Mouse (Mus musculus) heart, adult 18-20 months (tissue): Measurements from ENCODE around the gene B430305J03Rik. TPM values are rescaled to one million over a fixed set of nuclear protein-coding genes. Genes with fewer than 3 reads are reported as not detected.

Experiments used
- DNase-seq, 2 experiments: peaks; one replicate each; pipeline ENCODE4 v3.0.0; 2021 to 2022; ENCODE audit warnings: mixed read lengths in 1 of 2
- long read RNA-seq, 2 experiments: library from polyadenylated mRNA; stranded (forward); transcript quantifications; one replicate each; pipeline ENCODE4 v2.0.0; 2021
- total RNA-seq, 2 experiments: library from RNA; stranded (reverse); gene quantifications; 2 replicates each; pipeline ENCODE4 v1.2.3; 2021

B430305J03Rik gene
- total RNA-seq, result under 1 TPM in 1 of 2 experiments, not detected in 1; 0.08 TPM
- long read RNA-seq, experiment 1, result 0 reads
- long read RNA-seq, experiment 2, result 0 reads

DNA sequence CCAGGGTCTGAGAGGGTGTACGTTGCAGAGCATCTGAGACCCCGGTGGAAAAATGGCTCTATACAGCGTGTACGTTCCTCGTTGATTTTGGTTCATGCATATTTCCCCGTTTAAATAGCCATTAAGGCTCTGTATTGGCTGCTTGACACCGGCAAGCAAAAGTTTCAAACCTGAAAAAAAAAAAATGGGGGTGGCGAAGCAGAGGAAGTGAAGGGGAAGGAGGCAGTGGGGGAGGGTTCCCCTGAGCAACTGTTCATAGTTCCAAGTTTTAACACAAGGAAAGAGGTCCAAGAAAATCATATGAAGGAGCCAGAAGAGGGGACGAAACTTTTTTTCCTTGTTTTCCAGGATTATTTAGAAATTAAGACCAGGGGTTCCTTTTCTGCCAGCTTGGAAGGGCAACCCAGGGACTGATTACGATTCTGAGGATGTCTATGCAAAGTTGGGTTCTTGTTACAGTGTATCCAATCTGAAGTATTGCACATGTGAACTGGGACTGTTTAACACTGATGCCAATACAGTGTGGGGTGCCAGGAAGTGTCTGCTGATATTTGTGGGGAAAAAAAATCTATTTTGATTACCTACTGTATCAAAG lies at the start of gene B430305J03Rik:
B430305J03Rik (minus strand) TSS at position 173 of the 595 bp plus-strand sequence.
- peak; percentile 45 to 48 for DNase-seq

- peak; percentile 28 to 70 for DNase-seq
Observed at GRCm38 (mm10) chr3:61409683-61410082, 43.9 kb upstream of the B430305J03Rik start.

DNA sequence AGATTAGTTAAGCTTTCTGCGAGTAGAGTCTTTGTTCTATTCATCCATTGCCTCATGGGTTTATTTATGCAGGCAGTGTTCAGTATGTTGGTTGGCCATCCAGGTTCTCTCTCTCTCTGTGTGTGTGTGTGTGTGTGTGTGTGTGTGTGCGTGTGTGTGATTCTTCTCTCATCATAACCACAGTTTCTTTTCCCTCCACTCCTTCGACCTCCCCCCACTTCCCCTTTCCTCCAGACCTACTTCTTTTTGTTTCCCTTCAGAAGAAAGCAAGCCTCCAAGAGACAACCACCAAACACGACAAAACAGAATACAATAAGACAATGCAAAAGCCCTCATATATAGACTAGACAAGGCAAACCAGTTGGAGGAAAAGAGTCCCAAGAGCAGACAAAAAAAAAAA lies 41.2 kb upstream of the B430305J03Rik start:
- peak in 1 of 2 experiments; percentile 19 for DNase-seq

DNA sequence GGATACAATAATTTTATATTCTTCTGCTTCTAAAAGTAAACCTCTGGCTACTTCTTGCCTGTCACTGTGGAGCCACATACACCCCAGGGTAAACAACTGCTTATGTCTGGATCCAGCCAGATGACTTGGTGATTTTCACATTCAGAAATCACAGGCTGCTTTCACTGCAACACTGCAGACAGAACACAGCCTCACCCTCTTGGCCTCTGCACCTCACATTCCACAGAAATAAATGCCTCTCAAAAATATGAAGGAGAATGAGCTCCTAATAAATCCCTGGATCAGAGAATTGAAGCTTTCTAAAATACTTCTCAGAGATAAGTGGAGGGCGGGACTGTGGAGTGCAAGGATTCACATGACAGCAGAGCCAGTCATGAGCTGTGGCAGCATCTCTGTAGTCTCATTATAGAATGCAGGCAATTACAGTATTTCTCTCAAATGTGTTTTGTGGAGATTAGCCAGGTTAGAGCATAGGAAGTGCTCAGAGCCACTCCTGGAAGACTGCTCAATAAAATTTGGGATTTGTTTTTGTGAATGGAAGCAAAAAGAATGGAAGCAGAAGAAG lies 35.2 kb upstream of the B430305J03Rik start:
- no peak for DNase-seq

DNA sequence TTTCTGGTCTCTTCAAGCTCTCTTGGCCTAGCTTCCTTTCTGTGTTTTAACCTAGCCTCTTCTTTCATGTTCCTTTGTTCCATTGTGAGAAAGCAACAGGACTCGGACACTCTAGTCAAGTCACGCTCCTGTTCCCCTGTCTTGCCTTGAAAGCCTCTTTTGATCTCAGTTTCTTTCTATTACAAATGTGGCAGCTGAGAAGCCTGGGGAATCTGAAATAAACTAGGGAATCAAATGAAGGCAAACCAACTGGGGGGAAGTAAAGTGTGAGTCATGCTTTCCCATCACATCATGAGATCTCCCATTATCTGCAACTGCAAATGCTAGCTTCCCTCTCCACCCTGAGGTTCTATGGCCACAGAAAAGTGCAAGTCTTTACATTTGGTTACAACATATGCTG lies 31.0 kb upstream of the B430305J03Rik start:
- no peak for DNase-seq

GRCm38 (mm10) chr3:61395382-61395781 lies 29.6 kb upstream of the B430305J03Rik start:
- no peak for DNase-seq

DNA sequence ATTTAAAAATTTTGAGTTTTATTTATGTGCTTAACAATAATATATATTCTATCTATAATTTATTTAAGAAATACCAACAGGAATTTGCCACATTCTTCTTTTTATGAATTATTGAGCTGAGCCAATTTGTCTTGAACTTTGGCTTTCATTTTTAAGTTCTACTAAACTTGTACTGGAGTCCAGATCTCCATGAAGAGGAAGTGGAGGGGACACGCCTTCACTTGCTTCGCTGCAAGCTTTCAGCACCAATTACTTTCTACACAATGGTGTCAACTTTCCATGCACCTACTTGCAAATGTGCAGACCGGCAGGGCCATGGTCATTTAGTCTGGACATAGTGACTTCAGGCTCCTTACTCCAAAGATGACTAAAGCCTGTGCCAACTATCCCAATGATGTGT lies 27.8 kb upstream of the B430305J03Rik start:
- DNase-seq, result no peak

DNA sequence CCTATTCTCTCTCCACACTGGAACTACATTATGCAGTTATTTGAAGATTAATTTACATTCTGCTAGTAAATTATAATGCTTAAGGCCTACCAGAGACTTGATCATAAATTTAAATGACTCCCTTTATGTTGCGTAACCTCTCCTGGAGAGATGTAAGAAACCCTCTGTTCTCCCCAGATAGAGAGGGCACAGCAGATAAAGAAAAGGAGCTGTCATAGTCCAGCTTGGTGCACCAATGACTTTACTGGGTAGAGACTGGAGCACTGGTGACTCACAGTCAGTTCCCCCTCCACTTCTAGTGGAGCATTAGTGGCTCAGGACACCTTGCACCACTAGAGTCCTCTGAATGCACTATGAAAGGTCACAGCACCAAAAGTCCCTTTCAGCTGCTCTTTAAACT lies 27.1 kb upstream of the B430305J03Rik start:
- DNase-seq, result no peak

GRCm38 (mm10) chr3:61391564-61391963 lies 25.8 kb upstream of the B430305J03Rik start:
- no peak for DNase-seq

GRCm38 (mm10) chr3:61386368-61386767 lies 20.6 kb upstream of the B430305J03Rik start:
- no peak for DNase-seq

DNA sequence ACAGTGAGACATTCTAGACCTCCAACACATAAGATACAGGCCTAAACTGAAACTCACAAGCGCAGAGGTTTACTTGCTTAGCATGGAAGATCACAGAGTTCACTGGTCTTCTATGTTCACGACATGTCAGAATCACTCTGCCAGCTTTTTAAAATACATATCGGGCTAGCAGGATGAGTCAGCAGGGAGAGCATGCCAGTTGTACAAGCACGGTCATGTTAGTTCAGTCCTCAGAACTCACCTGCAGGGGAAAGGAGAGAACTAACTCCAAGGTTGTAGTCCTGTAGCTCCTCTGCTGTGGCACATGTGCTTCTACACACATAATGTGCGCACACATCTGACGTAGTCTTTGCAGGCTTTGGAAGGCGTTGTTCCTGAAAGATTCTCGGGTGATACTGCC lies 10.2 kb upstream of the B430305J03Rik start:
- DNase-seq, result no peak

GRCm38 (mm10) chr3:61368446-61368845 lies 2.7 kb upstream of the B430305J03Rik start:
- DNase-seq, result no peak

GRCm38 (mm10) chr3:61364978-61365778 lies 573 bp downstream of the B430305J03Rik start:
- DNase-seq, result peak; percentile 43 to 66

GRCm38 (mm10) chr3:61364661-61364977 lies 1.1 kb downstream of the B430305J03Rik start:
- no peak for DNase-seq

DNA sequence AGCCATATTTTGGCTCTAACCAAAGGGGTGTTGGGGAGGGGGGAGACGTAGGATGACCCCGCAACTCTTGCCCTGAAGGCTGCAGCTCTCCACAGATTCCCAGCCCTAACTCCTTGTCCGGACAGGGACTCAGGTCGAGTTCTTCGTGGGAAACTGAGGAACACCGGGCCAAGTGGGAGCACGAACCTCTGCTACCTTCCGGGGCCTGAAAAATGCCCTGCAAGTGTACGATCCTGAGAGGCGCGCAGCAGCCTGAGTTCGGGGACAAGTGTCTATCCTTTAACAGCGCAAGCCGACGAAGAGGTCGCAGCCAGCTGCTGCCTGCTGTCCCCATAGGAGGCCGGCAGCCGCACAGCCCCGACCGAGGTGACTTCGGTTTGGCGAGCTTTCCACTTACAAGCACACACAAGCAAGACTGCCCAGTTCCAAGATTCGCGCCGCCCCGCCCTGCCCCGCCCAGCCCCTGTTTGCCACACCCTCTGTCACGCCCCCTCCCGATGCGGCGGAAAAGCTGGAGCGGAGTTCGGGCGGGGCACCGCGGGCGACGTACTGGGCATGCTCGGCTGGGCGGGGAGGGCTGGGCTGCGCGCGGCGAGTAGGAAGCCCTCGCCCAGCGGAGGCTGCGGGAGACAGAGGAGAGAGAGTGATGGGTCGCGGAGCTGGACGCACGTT lies 1.6 kb downstream of the B430305J03Rik start:
- DNase-seq, result peak; percentile 93 to 95

DNA sequence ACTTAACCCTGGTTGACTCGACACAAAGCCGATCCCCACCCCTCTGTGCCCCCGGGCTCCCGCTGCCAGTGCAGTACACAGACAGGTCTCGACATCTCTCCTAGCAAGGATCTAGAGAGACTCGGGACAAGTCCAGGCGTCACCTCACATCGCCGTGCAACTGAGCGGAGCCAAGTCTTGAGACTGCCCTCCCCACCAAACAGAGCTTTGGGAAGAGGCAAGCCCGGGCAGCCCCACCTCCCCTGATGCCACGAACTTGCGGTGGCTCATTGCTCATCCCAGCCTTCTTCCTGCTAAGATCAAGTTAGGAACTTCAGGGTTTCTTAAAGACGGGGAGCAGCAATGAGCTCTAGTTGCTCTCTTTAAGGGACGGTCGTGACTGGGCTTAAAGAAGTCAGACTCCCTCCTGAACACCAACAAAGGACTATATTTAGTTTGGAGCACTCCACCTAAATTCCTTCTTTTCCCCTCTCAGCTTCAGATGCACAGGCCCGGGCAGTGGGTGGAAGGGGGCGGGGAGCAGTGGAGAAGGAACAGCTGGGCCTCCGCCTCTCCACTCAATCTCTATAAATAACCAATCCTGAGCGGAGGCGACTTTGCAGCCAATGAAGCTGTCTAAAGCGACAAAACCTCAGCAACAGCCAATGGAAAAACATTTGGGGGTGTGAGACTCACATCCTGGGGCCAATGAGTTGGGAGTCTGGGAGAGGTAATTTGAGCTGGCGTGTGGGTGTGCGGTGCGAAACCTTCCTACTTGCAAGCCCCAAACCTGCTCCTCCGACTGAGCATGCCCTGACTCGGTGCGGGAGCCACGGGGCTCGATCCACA lies 2.4 kb downstream of the B430305J03Rik start:
- DNase-seq, result peak; percentile 93 to 97

DNA sequence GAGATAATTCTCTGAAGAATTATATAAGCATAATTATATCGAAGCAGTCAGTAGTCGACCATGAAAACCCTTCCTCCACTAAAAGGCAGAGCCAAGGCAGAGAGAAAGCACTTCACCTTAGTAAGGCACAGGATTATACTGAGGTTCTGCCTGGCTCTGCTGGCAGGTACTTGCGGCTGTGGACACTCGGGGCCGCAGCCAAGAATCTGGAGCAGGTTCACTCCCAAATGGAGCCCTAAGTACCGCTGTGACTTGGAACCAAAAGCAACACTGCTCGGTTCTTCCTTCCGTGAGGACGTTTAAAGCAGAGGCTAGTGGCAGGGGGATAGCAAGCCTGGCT lies 3.0 kb downstream of the B430305J03Rik start:
- DNase-seq, result no peak

GRCm38 (mm10) chr3:61361338-61361737 lies 4.4 kb downstream of the B430305J03Rik start, which contains the start of gene Rap2b:
TSS of gene Rap2b (plus strand) at chr3:61361638.
- no peak for DNase-seq

- DNase-seq, result no peak
Observed at GRCm38 (mm10) chr3:61358756-61359293, 6.9 kb downstream of the B430305J03Rik start.

DNA sequence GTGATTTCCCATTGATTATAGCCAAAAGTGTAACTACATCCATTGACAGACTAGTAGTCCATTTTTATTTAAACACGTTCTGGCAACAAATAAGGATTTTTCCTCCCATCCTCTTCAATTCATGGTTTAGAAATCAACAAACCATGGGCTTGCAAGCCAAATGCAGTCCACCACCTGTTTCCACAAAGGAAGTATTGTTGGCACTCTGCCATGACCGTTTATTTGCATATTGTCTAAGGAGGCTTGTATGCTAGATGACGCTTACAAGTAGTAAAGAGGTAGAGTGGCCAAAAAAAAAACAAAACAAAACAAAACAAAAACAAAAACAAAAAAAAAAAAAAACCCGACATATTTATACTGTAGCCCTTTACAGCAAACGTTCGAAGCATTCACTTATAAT lies 7.6 kb downstream of the B430305J03Rik start:
- peak; percentile 40 to 60 for DNase-seq

DNA sequence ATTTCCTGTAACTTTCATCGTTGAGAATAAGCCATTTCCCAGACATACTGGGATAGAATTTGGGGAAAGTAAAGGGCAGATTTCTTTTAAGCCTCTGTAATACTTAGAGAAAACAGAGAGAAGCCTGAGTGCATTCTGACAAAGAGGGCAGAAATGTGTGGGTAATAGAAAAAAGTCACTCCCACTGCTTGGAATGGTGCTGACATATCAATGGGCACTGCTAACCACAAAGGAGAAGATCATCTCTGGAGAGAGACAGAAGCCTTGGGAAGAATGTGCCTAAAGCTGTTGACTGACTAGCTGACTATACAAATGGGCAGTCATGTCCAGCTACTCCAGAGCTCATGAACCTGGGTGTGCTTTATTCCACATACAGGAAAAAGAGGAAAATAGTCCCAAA lies 10.3 kb downstream of the B430305J03Rik start:
- DNase-seq, result no peak

GRCm38 (mm10) chr3:61349433-61349832 lies 16.3 kb downstream of the B430305J03Rik start:
- no peak for DNase-seq
